Mouse (Mus musculus): Measurements from ENCODE around the gene Tpx2. TPM values are rescaled to one million over a fixed set of nuclear protein-coding genes. Genes with fewer than 3 reads are reported as not detected.
A peak's percentile ranks its signal among the peaks of the same experiment; 100 is the strongest.

Gene Tpx2
- polyA plus RNA-seq, 1 experiment = 20.8 TPM

DNA sequence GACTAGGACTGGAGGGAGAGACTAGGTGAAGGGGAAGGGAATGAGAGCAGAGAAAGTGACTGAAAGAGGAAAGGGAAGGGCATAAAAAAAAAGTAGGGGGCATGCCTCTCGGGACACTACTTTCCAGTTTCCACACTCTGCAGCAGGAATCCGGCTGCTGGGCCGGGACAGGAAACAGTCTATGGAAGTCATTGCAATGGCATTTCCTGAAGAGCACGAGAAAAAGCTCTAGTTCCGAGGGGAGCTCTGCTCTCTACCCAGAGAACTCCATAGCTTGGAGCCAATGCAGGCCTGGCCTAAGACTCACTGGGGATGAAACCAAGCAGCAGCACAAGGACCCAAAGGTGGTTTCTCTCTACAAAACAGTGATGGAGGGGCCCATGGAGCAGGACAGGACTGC, 26.7 kb upstream of the Tpx2 start:
- no peak for DNase-seq (ENCODE audit: low read depth)
- TF ChIP-seq POLR2A (IDR thresholded peaks at IDR 0.05; ENCODE audit: borderline replicate concordance, extremely low read depth, insufficient read depth, insufficient read length, poor library complexity, severe bottlenecking) = no peak

DNA sequence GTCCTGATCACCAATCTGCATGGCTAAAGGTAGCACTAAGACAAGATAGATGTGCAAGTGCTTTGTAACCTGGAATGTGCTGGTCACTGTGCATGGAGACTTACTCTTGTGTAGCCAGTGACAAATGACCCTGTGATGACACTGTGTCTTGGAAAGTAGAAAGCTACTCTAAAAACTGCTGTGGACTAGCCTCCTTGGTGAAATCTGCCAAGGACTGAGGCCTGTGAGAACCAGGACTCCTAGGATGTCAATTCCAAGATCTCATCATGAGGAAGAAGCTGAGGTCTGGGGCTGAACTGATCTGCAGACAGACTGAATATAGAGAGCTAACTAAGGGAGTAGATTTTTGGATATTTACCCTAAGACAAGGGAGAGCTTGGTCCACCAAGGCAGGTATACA, 26.2 kb upstream of the Tpx2 start:
- DNase-seq (ENCODE audit: low read depth) = no peak
- no peak for TF ChIP-seq POLR2A (IDR thresholded peaks at IDR 0.05; ENCODE audit: borderline replicate concordance, extremely low read depth, insufficient read depth, insufficient read length, poor library complexity, severe bottlenecking)
- TF ChIP-seq CTCF (IDR thresholded peaks at IDR 0.05; ENCODE audit: borderline replicate concordance, extremely low read depth, insufficient read depth, insufficient read length) = no peak

DNA sequence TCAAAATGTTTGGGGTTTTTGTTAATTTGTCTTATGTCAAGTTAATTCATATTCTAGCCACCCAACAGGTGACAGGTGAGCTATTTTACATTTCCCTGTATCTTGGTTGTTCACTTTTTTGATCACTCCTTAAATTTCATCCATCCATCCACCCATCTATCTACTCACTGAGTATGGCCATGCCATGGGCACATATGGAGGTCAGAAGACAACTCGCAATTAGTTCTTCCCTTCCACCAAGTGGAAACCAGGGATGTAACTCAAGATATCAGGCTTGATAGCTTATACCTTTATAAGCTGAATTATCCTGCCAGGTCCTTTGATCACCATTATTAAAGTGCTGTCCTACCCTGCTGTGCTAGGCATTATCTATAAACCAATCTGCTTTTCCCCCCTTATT, 24.0 kb upstream of the Tpx2 start:
- DNase-seq (ENCODE audit: low read depth) = no peak
- no peak for TF ChIP-seq POLR2A (IDR thresholded peaks at IDR 0.05; ENCODE audit: borderline replicate concordance, extremely low read depth, insufficient read depth, insufficient read length, poor library complexity, severe bottlenecking)
- no peak for TF ChIP-seq CTCF (IDR thresholded peaks at IDR 0.05; ENCODE audit: borderline replicate concordance, extremely low read depth, insufficient read depth, insufficient read length)

DNA sequence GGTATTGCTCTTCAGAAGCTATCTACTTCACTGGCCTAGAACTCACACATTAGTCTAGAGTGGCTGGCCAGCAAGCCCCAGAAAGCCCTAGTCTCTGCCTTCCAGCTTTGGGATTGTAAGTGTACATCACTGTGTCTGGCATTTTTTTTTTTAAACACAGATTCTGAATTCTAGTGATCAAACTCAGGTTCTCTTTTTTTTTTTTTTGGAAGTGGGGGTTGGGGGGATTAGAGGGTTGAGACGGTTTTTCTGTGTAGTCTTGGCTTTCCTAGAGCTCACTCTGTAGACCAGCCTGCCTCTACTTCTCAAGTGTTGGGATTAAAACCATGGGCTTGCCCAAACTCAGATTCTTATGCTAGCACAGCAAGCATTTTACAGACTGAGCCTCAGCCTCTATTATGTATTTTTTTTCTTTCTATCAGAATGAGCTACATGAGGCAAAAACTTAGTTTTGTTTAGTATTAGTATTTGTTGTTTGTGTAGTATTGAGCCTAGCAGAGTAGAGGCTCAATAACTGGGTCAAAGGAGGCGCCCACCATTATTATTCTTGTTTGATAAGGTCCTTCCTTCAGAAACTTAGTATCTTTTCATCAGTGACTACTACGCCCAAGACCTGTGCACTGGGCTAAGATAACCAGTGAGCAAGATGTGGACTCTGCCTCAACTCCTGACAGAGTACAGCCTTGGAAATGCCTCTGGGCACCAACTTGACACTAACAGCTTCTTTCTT, 23.2 kb upstream of the Tpx2 start:
- no peak for TF ChIP-seq CTCF (IDR thresholded peaks at IDR 0.05; ENCODE audit: borderline replicate concordance, extremely low read depth, insufficient read depth, insufficient read length)
- TF ChIP-seq POLR2A (IDR thresholded peaks at IDR 0.05; ENCODE audit: borderline replicate concordance, extremely low read depth, insufficient read depth, insufficient read length, poor library complexity, severe bottlenecking) = no peak
- DNase-seq (ENCODE audit: low read depth) = no peak

DNA sequence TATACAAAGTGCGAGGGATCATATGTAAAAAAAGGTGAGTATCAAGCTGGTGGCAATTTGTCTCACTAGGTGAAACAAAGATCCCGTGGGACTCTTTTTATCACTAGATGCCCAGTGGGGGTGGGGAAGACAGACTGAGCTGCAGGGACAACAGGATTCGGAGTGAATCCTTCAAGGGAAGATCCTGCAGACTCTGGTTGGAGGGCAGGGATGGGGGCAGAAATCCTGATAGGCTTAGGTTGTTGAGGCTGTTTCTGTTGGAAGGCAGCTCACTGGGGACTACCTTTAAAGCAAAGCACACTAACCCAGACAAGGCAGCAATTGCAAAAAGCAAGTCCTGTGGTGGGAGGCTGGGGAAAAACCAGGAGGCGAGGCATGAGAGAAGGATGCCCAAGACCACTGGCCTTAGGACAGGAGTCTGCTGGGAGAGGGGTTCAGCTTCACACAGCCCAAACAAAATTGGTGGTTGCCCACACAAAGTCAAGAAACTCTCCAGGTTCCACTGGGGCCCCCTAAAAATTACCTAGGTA, 22.5 kb upstream of the Tpx2 start:
- TF ChIP-seq CTCF (IDR thresholded peaks at IDR 0.05; ENCODE audit: borderline replicate concordance, extremely low read depth, insufficient read depth, insufficient read length) (no peak), POLR2A (IDR thresholded peaks at IDR 0.05; ENCODE audit: borderline replicate concordance, extremely low read depth, insufficient read depth, insufficient read length, poor library complexity, severe bottlenecking) (no peak)
- DNase-seq (ENCODE audit: low read depth) = no peak

DNA sequence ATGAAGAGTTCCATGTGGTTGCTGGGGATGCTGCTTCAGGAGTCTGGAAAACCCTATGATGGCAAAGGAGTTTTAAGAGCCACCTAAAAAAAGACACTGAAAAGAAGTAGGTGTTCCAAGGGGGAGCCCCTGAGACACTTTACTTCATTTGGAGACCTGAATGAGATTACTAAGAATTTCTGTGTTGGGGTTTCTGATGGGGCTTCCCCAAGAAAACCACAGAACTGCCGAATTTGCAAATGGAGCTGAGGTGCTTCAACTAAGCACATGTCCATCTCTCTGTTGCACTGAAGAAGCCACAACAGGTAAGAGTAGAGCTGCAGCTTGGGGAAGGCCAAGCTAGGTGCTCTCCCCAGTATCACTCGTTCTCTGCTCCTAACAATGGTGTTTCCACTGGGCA, 22.1 kb upstream of the Tpx2 start:
- no peak for TF ChIP-seq POLR2A (IDR thresholded peaks at IDR 0.05; ENCODE audit: borderline replicate concordance, extremely low read depth, insufficient read depth, insufficient read length, poor library complexity, severe bottlenecking)
- no peak for DNase-seq (ENCODE audit: low read depth)

DNA sequence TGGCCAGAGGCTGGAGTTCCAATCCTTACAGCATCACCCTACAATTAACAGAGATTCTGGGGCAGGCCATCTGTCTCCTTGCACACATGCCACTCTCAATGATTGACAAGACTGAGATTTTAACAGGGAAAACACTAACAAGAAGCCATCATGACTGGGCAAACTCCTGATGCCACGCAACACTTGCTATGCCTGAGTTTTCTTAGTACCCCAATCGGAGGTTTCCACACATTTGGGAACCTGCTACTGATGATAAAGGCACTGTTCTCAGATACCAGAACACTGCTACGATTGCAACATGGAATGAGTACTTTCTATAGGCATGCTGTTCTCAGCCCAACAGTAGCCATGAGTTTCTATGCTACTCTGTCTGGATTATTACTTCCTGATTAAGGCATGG, 21.3 kb upstream of the Tpx2 start:
- DNase-seq (ENCODE audit: low read depth) = peak; percentile 32
- TF ChIP-seq CTCF (IDR thresholded peaks at IDR 0.05; ENCODE audit: borderline replicate concordance, extremely low read depth, insufficient read depth, insufficient read length) (no peak), POLR2A (IDR thresholded peaks at IDR 0.05; ENCODE audit: borderline replicate concordance, extremely low read depth, insufficient read depth, insufficient read length, poor library complexity, severe bottlenecking) (no peak)

DNA sequence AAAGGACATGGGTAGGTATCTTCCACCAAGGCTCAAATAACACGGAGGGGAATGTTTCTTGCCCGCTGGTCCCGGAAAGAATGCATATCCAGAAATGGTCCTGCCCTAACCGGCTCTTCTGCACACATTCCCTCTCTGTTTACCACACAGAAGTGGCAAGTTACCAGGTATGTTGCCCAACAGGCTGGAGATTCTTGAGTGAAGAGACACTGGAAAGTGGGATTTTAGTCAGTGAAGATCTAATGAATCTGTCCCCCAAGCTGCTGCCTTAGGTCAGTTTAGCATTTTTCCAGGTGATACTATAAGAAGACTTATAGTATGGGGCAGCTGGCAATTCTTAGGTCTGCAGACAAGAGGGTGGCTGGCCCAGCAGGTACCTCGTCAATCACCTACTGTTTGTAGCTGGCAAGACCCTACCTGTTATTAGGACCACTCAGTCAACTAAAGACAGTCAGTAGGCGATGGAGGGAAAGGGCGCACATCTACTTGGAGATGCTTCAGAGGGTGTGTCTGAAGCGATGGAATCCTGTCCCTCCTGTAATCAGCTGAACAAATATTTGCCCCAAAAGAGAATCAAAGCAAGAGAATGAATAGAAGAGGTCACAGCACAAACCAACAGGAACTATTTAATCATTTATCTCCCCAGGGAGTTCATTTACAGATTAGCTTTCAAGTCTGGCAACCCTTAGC, 20.3 kb upstream of the Tpx2 start:
- DNase-seq (ENCODE audit: low read depth) = no peak
- TF ChIP-seq POLR2A (IDR thresholded peaks at IDR 0.05; ENCODE audit: borderline replicate concordance, extremely low read depth, insufficient read depth, insufficient read length, poor library complexity, severe bottlenecking) (no peak), CTCF (IDR thresholded peaks at IDR 0.05; ENCODE audit: borderline replicate concordance, extremely low read depth, insufficient read depth, insufficient read length) (no peak)

DNA sequence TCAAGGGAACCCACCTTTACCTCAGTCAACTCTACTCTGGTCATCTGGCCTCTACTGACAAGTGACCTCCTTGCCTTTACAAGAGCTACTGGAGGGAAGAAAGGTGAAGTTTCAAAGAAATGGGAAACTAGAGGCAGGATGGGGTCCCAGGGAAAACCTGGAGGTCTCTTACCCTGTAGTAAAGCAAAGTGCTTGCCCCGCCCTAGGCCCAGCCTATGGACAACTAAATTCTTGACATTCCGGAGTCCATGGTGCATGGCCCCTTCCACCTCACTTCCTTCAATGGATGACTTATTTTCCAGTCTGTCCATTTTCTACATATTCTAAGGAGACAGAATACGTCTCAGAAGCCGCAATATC, 19.8 kb upstream of the Tpx2 start:
- no peak for DNase-seq (ENCODE audit: low read depth)
- TF ChIP-seq CTCF (IDR thresholded peaks at IDR 0.05; ENCODE audit: borderline replicate concordance, extremely low read depth, insufficient read depth, insufficient read length) = no peak
- no peak for TF ChIP-seq POLR2A (IDR thresholded peaks at IDR 0.05; ENCODE audit: borderline replicate concordance, extremely low read depth, insufficient read depth, insufficient read length, poor library complexity, severe bottlenecking)

DNA sequence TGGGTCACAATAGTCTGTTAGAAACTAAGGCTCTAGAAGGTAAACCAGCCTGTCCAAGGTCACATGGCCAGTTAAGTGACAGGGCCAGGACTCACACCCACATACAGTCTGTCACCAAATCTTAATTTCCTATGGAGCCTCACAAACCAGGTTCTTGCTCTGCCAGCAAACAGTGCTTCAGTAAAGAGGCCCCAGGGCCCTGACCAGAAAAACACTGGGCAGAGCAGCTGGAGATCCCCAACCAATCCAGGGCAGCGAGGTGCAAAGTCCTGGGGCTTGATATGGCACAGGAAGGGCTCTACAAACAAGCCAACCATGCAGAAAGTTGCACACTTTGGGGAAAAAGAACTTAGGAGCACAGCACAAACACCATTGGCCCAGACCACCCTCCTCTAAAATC, 19.2 kb upstream of the Tpx2 start:
- DNase-seq (ENCODE audit: low read depth) = no peak
- TF ChIP-seq CTCF (IDR thresholded peaks at IDR 0.05; ENCODE audit: borderline replicate concordance, extremely low read depth, insufficient read depth, insufficient read length) = no peak
- TF ChIP-seq POLR2A (IDR thresholded peaks at IDR 0.05; ENCODE audit: borderline replicate concordance, extremely low read depth, insufficient read depth, insufficient read length, poor library complexity, severe bottlenecking) = no peak

DNA sequence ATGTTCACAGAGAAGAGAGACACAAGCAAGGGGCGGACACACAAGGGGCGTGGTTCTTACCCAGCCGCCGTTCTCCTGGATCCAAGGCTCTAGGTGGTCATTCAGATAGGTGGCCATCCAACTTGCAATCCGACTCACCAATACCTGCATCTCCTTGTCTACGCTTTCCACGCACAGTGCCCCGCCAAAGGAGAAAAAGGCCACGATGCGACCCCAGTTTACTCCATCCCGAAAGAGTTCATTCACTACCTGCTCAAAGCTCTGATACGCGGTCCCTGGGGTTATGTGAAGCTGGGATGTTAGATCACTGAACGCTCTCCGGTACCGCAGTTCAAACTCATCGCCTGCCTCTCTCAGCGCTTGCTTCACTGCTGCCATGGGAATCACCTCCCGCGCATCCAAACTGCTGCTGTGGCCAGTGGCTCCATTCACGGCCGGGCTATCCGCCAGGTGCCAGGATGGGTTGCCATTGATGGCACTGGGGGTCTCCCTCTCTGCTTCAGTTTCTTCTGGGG, 18.3 kb upstream of the Tpx2 start:
- TF ChIP-seq CTCF (IDR thresholded peaks at IDR 0.05; ENCODE audit: borderline replicate concordance, extremely low read depth, insufficient read depth, insufficient read length) (no peak), POLR2A (IDR thresholded peaks at IDR 0.05; ENCODE audit: borderline replicate concordance, extremely low read depth, insufficient read depth, insufficient read length, poor library complexity, severe bottlenecking) (no peak)
- DNase-seq (ENCODE audit: low read depth) = peak; percentile 57

All from brain, embryonic 14.5 days (tissue).